Mouse (Mus musculus) hindbrain, postnatal 0 days (tissue): ENCODE measurements around the gene Kcnq5. TPM values are rescaled to one million over a fixed set of nuclear protein-coding genes. Genes with fewer than 3 reads are reported as not detected.

Source experiments
- ATAC-seq: fragments of 200-750 bp; cut with Nextera tagmentation; 2 replicates; pipeline ENCODE4 v1.8.0; 2017; ENCODE audit warnings: mild to moderate bottlenecking, moderate TSS enrichment, moderate library complexity
- DNase-seq: peaks from one replicate; pipeline ENCODE4 v3.0.0-alpha.2; 2015; ENCODE audit warnings: low spot score
- H3K27ac ChIP-seq: fragments of 300-500 bp; sonication (generic); 2 replicates; pipeline ENCODE4 v1.5.1; 2014; ENCODE audit warnings: mild to moderate bottlenecking
- H3K27me3 ChIP-seq: fragments of 300-500 bp; sonication (generic); 2 replicates; pipeline ENCODE4 v1.6.1; 2014; ENCODE audit warnings: low read length, mixed read lengths; ENCODE audit not compliant: insufficient read depth
- H3K36me3 ChIP-seq: fragments of 300-500 bp; sonication (generic); 2 replicates; pipeline ENCODE4 v1.6.1; 2014; ENCODE audit warnings: low read length, mixed read lengths; ENCODE audit not compliant: insufficient read depth
- H3K4me1 ChIP-seq: fragments of 300-500 bp; sonication (generic); 2 replicates; pipeline ENCODE4 v1.6.1; 2014; ENCODE audit warnings: antibody characterized with exemption, low read length, mixed read lengths; ENCODE audit not compliant: insufficient read depth
- H3K4me2 ChIP-seq: fragments of 300-500 bp; sonication (generic); 2 replicates; pipeline ENCODE4 v1.6.1; 2014; ENCODE audit warnings: low read depth, mild to moderate bottlenecking, low read length, moderate library complexity, mixed read lengths
- H3K4me3 ChIP-seq: fragments of 300-500 bp; sonication (generic); 2 replicates; pipeline ENCODE4 v1.5.1; 2014; ENCODE audit warnings: low read length
- H3K9ac ChIP-seq: fragments of 300-500 bp; sonication (generic); replicated peaks from 2 replicates; pipeline ENCODE4 v1.6.1; 2014; ENCODE audit warnings: mild to moderate bottlenecking, low read length, moderate library complexity, mixed read lengths
- H3K9me3 ChIP-seq: fragments of 300-500 bp; sonication (generic); 2 replicates; pipeline ENCODE4 v1.6.1; 2016; ENCODE audit warnings: low read length, mixed read lengths
- CTCF ChIP-seq: IDR thresholded peaks from 2 replicates; pipeline ENCODE4 v1.5.1; 2016; ENCODE audit warnings: antibody characterized with exemption, control low read depth, low read depth
- WGBS: fragments of 180-500 bp; shearing (Covaris S2); extraction: QIAGEN DNeasy Blood & Tissue Kit; methylation state at CpG from one replicate; pipeline ENCODE4 v1.1.7; 2014; 5-methylcytosine and 5-hydroxymethylcytosine counted together
- polyA plus RNA-seq: library from polyadenylated mRNA; unstranded; fragments of >200 nt; fragmentation: Nextera tagmentation; extraction: Ambion mirVana; gene quantifications from 2 replicates; pipeline ENCODE4 v1.2.1, GENCODE M21; 2015
- total RNA-seq: library from RNA; depleted of rRNA; stranded (reverse); fragments of >200 nt; gene quantifications from 2 replicates; pipeline ENCODE4 v1.2.3, GENCODE M21; 2014

Kcnq5 gene
- total and polyA plus RNA-seq, 2 experiments from 2014 or later: 3.4 to 14.4 TPM

- H3K4me2 ChIP-seq: no peak overlapping the region
- H3K9me3 ChIP-seq: no peaks in the 10 kb centered on the region
- H3K27ac ChIP-seq: no peak overlapping the region
- H3K9ac ChIP-seq: no peak overlapping the region
- no peaks in the 10 kb centered on the region for H3K36me3 ChIP-seq
- H3K4me3 ChIP-seq: no peak overlapping the region
- H3K4me1 ChIP-seq: no peaks in the 10 kb centered on the region
- ATAC-seq (no peak), DNase-seq (no peak)
- no peak for TF ChIP-seq CTCF
- 37% methylated on average over 3 of the region's 3 CpGs for WGBS
- H3K27me3 ChIP-seq: no peaks in the 10 kb centered on the region
These were observed 123.2 kb downstream of the Kcnq5 start for GRCm38 (mm10) chr1:21838534-21838933.

GRCm38 (mm10) chr1:21837387-21837786 is 124.4 kb downstream of the Kcnq5 start:
- ATAC-seq: no peak
- TF ChIP-seq CTCF: no peak
- Histone ChIP-seq H3K27ac (no peak overlapping the region), H3K36me3 (no peaks in the 10 kb centered on the region), H3K27me3 (no peaks in the 10 kb centered on the region), H3K4me1 (no peaks in the 10 kb centered on the region), H3K9me3 (no peaks in the 10 kb centered on the region), H3K9ac (no peak overlapping the region), H3K4me2 (no peak overlapping the region), H3K4me3 (no peak overlapping the region)
- DNase-seq: no peak
- WGBS: 90% methylated on average over 2 of the region's 2 CpGs

- Histone ChIP-seq H3K9me3 (no peaks in the 10 kb centered on the region), H3K4me3 (no peak overlapping the region), H3K4me1 (no peaks in the 10 kb centered on the region), H3K27ac (no peak overlapping the region), H3K4me2 (no peak overlapping the region), H3K36me3 (no peaks in the 10 kb centered on the region), H3K27me3 (no peaks in the 10 kb centered on the region), H3K9ac (no peak overlapping the region)
- no peak for TF ChIP-seq CTCF
- DNase-seq (no peak), ATAC-seq (no peak)
- 82% methylated on average over 3 of the region's 3 CpGs for WGBS
These were observed 125.4 kb downstream of the Kcnq5 start for GRCm38 (mm10) chr1:21836337-21836736.

GRCm38 (mm10) chr1:21829909-21830455 is 131.8 kb downstream of the Kcnq5 start:
- no peaks in the 10 kb centered on the region for H3K4me1 ChIP-seq
- no peaks in the 10 kb centered on the region for H3K36me3 ChIP-seq
- ATAC-seq: peak; percentile 51; the same call in 1 of the 2 replicates
- no peak overlapping the region for H3K27ac ChIP-seq
- H3K4me2 ChIP-seq: no peak overlapping the region
- H3K9me3 ChIP-seq: no peaks in the 10 kb centered on the region
- WGBS: 56% methylated on average over 6 of the region's 6 CpGs
- TF ChIP-seq CTCF: no peak
- no peak overlapping the region for H3K4me3 ChIP-seq
- no peak overlapping the region for H3K9ac ChIP-seq
- no peaks in the 10 kb centered on the region for H3K27me3 ChIP-seq
- no peak for DNase-seq

GRCm38 (mm10) chr1:21820066-21820630 is 141.6 kb downstream of the Kcnq5 start:
- Histone ChIP-seq H3K9me3 (no peaks in the 10 kb centered on the region), H3K27me3 (no peaks in the 10 kb centered on the region), H3K27ac (no peak overlapping the region), H3K4me2 (no peak overlapping the region), H3K36me3 (no peaks in the 10 kb centered on the region), H3K9ac (no peak overlapping the region), H3K4me1 (no peaks in the 10 kb centered on the region), H3K4me3 (no peak overlapping the region)
- no peak for TF ChIP-seq CTCF
- WGBS: 37% methylated on average over 10 of the region's 10 CpGs
- ATAC-seq: no peak; the same call in 1 of the 2 replicates
- DNase-seq: no peak

GRCm38 (mm10) chr1:21805064-21805463 is 156.7 kb downstream of the Kcnq5 start:
- no peaks in the 10 kb centered on the region for H3K4me1 ChIP-seq

GRCm38 (mm10) chr1:21804477-21804866 is 157.3 kb downstream of the Kcnq5 start:
- Histone ChIP-seq H3K9me3 (no peaks in the 10 kb centered on the region), H3K4me1 (no peaks in the 10 kb centered on the region), H3K36me3 (no peaks in the 10 kb centered on the region), H3K27ac (no peak overlapping the region), H3K4me3 (no peak overlapping the region), H3K4me2 (no peak overlapping the region), H3K9ac (no peak overlapping the region), H3K27me3 (no peaks in the 10 kb centered on the region)
- no peak for TF ChIP-seq CTCF
- ATAC-seq (no peak), DNase-seq (no peak)
- WGBS: 53% methylated on average over 2 of the region's 2 CpGs

More at GRCm38 (mm10) chr1:21805064-21805463, 156.7 kb downstream of the Kcnq5 start:
- TF ChIP-seq CTCF: no peak
- H3K4me2 ChIP-seq: no peak overlapping the region
- DNase-seq (peak; percentile 70), ATAC-seq (peak; percentile 88)
- H3K27me3 ChIP-seq: no peaks in the 10 kb centered on the region
- H3K9me3 ChIP-seq: no peaks in the 10 kb centered on the region
- H3K36me3 ChIP-seq: no peaks in the 10 kb centered on the region
- H3K9ac ChIP-seq: no peak overlapping the region
- 45% methylated on average over 2 of the region's 2 CpGs for WGBS
- H3K4me3 ChIP-seq: no peak overlapping the region
- H3K27ac ChIP-seq: no peak overlapping the region
